Mouse (Mus musculus) frontal cortex, postnatal 25 days (tissue): ENCODE data around the gene Dclk3.
A peak's percentile ranks its signal among the peaks of the same experiment; 100 is the strongest.

ENCODE experiments used
- DNase-seq, 2 experiments: peaks; one replicate each; pipeline ENCODE4 v3.0.0; 2022; ENCODE audit warnings: low spot score in 2 of 2

Gene Dclk3

GRCm38 (mm10) chr9:111438904-111439835, at the start of gene Dclk3:
TSS of gene Dclk3 (plus strand) at chr9:111439081.
- DNase-seq = no peak

DNA sequence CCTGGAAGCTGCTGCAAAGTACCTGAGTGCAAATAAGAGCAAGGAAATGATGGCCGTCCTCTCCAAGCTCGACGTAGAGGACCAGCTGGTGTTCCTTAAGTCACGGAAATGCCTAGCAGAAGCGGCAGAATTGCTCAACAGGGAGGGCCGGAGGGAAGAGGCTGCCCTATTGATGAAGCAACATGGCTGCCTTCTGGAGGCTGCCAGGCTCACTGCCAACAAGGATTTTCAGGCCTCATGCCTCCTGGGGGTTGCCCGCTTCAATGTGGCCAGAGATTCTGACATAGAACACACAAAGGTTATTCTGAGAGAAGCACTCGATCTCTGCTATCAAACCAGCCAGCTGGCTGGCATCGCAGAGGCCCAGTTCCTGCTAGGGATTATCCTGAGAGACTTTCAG, 48.9 kb upstream of the Dclk3 start:
- no peak for DNase-seq

GRCm38 (mm10) chr9:111391036-111391435, 47.8 kb upstream of the Dclk3 start:
- DNase-seq = no peak

- no peak for DNase-seq
Measured at GRCm38 (mm10) chr9:111391926-111392442, 46.9 kb upstream of the Dclk3 start.

- DNase-seq = no peak
Measured at GRCm38 (mm10) chr9:111395265-111395664, 43.6 kb upstream of the Dclk3 start.

DNA sequence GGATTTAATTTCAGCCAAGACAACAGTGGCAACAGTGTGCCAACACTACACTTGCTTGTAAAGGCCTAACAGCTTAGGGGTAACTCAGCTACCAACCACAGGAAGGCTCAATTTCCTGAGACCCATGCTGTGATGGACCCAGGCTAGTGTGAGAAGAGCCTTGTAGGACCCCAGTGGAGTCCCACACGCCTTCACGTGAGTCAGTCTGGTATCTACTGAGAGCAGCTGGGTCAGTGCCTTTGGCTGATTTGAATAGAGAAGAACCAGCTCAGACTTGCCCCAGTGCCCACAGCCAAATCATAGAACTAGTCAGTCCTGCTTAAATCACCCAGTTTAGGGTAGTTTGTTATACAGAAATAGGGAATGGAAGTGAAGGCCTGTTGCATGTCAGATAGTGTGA, 40.8 kb upstream of the Dclk3 start:
- no peak for DNase-seq

DNA sequence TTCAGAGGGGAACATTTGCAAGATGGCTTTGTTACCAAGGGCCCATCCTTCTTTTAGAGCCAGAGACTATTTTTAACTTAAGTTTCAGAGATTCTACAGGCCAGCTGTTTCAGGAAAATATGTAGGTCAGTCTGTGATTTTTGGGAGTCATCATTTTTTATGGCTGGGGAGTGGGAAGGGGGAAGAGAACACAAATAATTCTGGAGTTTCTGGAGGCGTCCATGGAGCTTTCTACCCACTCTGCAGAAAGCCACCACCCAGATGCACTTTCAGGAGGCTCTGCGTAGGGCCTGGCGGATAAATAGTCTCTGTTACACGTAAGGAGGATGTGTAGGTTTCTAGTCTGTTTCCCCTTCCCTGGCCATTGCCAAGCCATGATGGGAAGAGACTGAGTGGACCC, 38.8 kb upstream of the Dclk3 start:
- DNase-seq = no peak

GRCm38 (mm10) chr9:111403159-111403558, 35.7 kb upstream of the Dclk3 start:
- no peak for DNase-seq

DNA sequence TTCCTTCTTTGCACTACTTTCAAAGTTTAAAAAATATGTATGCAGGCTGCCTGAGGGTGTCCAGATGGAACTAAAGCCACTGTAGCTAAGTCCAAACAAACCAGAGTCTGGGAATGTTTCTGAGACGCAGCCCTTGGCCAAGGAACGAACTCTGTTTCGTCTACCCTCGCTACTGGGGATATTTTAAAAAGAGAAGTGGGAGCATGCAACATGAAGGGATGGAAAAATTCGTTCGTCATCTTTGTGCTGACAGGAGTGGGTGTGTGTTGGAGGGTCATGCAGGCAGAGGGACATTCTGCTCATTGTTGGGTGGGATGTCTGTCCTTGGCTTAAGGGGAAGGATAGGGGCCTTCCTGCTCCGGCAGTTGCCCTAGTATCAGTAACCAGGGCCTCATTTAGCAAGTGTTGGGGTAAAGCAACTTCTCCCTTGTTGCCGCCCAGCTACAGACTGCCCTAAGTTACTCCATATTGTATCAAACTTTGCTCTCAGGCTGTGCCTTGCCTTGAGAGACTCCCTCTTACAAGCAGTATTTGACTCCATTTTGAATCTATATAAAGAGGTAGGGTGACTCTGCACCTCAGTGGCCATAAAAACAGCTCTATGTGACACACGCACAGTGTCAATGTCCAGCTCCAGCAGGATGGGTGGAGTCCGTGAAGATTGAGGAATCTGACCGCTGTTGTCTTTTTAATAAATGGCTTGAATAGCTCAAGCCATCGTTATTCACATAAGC, 34.4 kb upstream of the Dclk3 start:
- no peak for DNase-seq

DNA sequence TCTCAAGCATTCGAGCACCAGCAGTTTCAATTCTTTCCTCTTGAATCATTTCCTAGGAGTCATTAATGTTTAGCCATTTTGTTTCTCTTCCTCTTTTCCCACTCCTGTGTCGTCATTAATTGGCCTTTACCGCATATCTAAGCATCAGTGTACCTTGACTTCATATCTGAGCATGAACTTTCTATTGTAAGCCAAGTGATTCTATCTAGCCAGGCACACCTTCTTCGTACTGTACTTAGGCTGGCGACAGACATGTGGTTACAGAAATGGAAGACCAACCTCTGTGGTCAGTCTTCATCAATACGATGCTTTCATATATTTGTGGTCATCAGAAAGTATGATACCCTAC, 33.8 kb upstream of the Dclk3 start:
- no peak for DNase-seq

DNA sequence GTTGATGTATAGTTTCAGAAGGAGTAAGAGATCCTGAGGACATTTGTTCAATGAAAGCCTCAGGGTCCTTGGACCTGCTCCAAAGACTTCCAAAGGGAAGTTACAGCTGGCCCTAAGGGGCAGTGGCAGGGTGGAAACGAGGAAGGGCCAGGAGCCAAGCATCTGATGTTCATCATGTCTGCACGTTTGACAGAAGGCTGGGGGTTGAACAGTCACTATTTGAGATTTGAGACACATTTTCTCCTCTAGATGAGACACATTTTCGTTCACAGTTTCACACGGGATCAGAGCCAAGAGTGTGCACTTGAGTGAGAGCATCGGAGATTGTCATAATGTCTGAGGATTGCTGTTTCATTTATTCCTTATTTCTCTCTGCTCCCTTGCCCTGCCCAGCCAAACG, 30.9 kb upstream of the Dclk3 start:
- DNase-seq = no peak

- no peak for DNase-seq
Measured at GRCm38 (mm10) chr9:111408427-111408826, 30.5 kb upstream of the Dclk3 start.

DNA sequence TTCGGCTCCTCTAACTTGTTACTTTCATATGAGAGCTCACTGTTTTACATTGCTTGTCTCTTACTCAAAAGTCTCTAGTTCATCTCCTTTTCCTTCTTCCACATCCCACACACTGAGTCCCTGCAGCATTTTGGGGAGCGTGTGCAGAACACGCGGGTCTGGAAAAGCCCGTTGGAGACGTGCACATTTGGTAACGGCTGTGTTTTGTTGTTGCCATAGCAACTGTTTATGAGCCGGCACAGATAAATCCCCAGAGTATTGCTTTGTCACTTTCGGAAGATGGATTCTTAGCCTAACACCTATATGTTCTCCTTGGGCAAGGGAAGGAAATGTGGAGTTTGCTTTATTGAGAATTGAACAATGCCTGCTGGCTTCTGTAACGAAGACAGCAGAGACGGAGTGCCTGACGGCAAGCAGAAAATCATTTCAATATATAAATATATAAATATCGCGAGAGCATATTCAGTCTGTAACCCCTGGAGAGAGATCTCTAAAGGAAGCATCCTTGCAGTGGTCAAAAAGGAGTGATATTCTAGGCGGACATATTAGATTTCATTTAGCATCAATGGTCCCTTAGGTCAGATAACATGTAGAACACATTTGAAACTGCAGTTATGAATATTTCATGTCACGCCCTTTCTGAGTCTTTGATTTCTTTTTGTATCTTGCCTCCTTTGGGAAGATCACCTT, 26.3 kb upstream of the Dclk3 start:
- peak in 1 of 2 experiments; percentile 40 for DNase-seq

- no peak for DNase-seq
Measured at GRCm38 (mm10) chr9:111421862-111422261, 17.0 kb upstream of the Dclk3 start.

DNA sequence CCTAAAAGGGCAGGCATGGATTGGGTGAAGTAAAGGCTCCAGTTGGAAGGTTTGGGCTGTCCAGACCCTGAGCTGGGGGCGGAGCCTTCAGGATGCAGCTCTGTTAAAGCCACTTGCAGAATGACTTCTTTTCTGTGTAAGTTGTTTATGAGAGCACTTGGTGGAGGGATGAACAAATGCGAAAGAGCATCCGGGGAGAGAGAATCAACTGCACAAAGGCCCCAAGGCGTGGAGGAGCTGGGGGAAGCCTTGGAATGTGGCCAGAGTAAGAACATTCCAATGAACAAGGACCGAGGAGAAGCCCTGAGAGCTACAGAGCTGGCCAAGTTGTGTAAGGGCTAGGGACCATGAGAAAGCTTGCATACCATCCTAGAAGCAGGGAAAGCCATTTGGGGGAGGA, 16.3 kb upstream of the Dclk3 start:
- DNase-seq = no peak

GRCm38 (mm10) chr9:111425113-111425512, 13.8 kb upstream of the Dclk3 start:
- no peak for DNase-seq

GRCm38 (mm10) chr9:111425952-111426351, 12.9 kb upstream of the Dclk3 start:
- no peak for DNase-seq

DNA sequence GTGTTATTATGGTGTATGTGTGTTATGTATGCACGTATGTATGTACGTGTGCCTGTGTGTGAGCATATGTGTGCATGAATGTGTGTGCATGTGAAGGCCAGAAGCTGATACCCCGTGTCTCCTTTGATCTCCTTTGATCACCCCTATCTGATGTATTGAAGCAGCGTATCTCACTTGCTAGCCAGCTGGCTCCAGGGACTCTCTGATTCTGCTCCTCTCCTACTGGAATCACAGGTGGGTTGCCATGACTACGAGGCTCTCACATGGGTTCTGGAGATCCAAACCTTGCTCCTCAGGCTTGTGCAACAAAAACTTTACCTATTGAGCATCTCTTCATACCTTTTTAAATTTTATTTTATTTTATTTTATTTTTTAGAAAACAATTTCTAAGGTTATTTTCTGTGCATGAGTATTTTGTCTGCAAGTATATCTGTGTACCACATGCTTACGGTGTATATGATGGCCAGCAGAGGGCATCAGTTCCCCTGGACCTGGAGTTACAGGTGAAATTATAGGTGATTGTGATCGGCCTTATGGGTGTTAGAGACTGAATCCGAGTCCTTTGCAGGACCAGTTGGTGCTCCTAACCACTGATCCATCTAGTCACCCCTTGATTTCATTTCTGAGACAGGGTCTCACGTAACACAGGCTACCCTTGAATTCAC, 10.9 kb upstream of the Dclk3 start:
- DNase-seq = no peak

- DNase-seq = no peak
Measured at GRCm38 (mm10) chr9:111428698-111429362, 10.1 kb upstream of the Dclk3 start.

GRCm38 (mm10) chr9:111429363-111429750, 9.5 kb upstream of the Dclk3 start:
- DNase-seq = no peak

DNA sequence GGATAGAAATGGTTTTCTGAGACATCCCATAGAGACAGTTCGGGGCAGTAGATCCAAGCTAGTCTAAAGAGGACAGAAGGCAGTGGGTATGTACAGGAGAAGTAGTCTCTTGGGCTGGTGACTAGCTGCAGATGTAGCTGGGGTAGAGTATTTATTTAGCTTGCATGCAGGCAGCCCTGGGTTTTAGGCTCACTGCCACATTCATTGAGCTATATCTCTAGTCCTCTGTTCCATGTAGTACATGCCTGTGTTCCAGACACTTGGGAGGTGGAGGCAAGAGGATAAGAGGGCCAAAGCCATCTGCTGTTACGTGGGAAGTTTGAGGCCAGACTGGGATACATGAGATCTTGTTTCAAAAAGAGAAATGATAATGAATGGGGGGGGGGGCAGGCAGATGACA, 3.5 kb upstream of the Dclk3 start:
- DNase-seq = no peak
